Mouse (Mus musculus) neural tube, embryonic 11.5 days (tissue): ENCODE results near the gene I0C0044D17Rik. TPM values are rescaled to one million over a fixed set of nuclear protein-coding genes. Genes with fewer than 3 reads are reported as not detected.

Experiments used
- ATAC-seq: fragments of 200-750 bp; cut with Nextera tagmentation; 2 replicates; pipeline ENCODE4 v1.8.0; 2017; ENCODE audit warnings: moderate number of reproducible peaks, mild to moderate bottlenecking, moderate TSS enrichment, moderate library complexity; ENCODE audit not compliant: insufficient read depth, low FRiP score, low TSS enrichment
- DNase-seq: peaks from one replicate; pipeline ENCODE4 v3.0.0-alpha.2; 2015; ENCODE audit warnings: low spot score
- H3K27ac ChIP-seq: fragments of 300-500 bp; sonication (generic); 2 replicates; pipeline ENCODE4 v1.5.1; 2014; ENCODE audit warnings: low read depth, mild to moderate bottlenecking, low read length
- H3K27me3 ChIP-seq: fragments of 300-500 bp; sonication (generic); 2 replicates; pipeline ENCODE4 v1.6.1; 2014; ENCODE audit warnings: mild to moderate bottlenecking, low read length, mixed read lengths; ENCODE audit not compliant: control insufficient read depth, insufficient read depth
- H3K36me3 ChIP-seq: fragments of 300-500 bp; sonication (generic); 2 replicates; pipeline ENCODE4 v1.6.1; 2014; ENCODE audit warnings: mild to moderate bottlenecking, low read length, moderate library complexity, mixed read lengths; ENCODE audit not compliant: control insufficient read depth, insufficient read depth
- H3K4me1 ChIP-seq: fragments of 300-500 bp; sonication (generic); 2 replicates; pipeline ENCODE4 v1.6.1; 2014; ENCODE audit warnings: low read length, mixed read lengths; ENCODE audit not compliant: control insufficient read depth, insufficient read depth
- H3K4me2 ChIP-seq: fragments of 300-500 bp; sonication (generic); 2 replicates; pipeline ENCODE4 v1.6.1; 2014; ENCODE audit warnings: low read depth, mild to moderate bottlenecking, moderate library complexity
- H3K4me3 ChIP-seq: fragments of 300-500 bp; sonication (generic); 2 replicates; pipeline ENCODE4 v1.5.1; 2014; ENCODE audit warnings: low read depth, low read length
- H3K9ac ChIP-seq: fragments of 300-500 bp; sonication (generic); 2 replicates; pipeline ENCODE4 v1.6.1; 2014; ENCODE audit warnings: mild to moderate bottlenecking, low read length
- H3K9me3 ChIP-seq: fragments of 300-500 bp; sonication (generic); 2 replicates; pipeline ENCODE4 v1.6.1; 2016; ENCODE audit warnings: low read length; ENCODE audit not compliant: control insufficient read depth
- WGBS: fragments of 180-500 bp; shearing (Covaris S2); extraction: QIAGEN DNeasy Blood & Tissue Kit; methylation state at CpG from one replicate; pipeline ENCODE4 v1.1.7; 2014; 5-methylcytosine and 5-hydroxymethylcytosine counted together
- polyA plus RNA-seq: library from polyadenylated mRNA; unstranded; fragments of >200 nt; fragmentation: Nextera tagmentation; extraction: Ambion mirVana; gene quantifications from 2 replicates; pipeline ENCODE4 v1.2.1, GENCODE M21; 2014

The I0C0044D17Rik gene
- polyA plus RNA-seq, 1 experiment from 2014 or later, result not detected

DNA sequence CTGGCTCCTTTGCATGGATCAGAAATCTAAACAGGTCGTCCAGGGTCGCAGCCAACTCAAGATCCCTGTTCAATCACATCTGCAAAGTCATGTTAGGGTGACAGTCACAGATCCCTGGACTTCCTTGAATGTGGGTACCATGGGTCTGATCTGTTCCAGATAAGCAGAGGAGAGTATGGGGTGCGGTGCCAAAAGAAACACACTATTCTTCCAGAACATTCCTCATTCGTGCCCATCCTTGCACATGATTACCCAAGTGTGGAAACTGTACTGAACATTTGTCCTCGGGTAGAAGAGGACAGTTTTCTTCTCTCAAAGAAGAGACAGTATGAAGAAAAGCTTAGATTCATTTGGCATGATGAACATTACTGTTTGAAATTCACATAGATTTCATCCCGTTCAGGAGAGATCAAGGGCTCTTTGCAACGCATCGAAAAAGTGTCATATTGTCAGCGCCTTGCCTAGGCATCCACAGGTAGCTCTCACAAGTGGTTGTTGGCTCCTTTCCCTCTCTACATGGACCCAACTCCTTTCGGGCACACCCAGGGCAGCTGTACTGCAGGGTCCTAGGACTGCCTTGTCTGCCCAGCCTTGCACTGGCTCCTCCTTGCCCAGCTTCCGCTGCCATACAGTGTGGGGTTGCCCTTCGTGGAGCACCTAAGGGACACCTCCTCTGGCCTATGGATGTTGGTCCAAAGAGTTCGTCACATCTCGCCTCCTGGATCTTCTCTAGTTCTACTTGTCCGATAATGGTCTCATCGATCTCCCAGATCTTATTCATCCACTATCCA is 14.3 kb upstream of the I0C0044D17Rik start:
- no peaks in the 10 kb centered on the region for H3K36me3 ChIP-seq
- H3K27me3 ChIP-seq, result no peaks in the 10 kb centered on the region
- no peaks in the 10 kb centered on the region for H3K9me3 ChIP-seq
- 93% methylated on average over 16 of the region's 16 CpGs for WGBS
- H3K4me2 ChIP-seq, result no peak overlapping the region
- no peak for ATAC-seq
- no peak for DNase-seq
- H3K4me3 ChIP-seq, result no peak overlapping the region
- H3K4me1 ChIP-seq, result 0 out of 2 replicates have a peak, but pooled peaks cover 3% of the 10 kb centered on the region
- no peak overlapping the region for H3K9ac ChIP-seq
- H3K27ac ChIP-seq, result no peak overlapping the region

DNA sequence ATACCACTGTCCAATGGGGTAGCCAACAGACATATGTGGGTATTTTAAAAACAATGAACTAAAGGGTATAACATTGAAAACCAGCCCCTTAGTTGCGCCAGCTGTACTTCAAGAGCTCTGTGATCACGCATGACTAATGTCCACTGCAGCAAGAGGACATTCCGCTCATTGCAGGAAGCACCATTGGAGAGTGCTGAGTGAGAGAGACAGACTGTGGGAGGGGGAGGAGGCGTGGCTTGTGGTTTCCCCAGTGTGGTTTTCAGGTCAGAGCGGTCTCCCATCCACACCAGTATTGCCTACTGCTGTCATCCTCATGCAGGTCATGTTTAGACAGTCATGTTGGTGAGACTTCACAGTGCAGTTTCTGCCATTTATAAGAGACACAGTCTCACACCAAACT is 12.9 kb upstream of the I0C0044D17Rik start:
- no peak overlapping the region for H3K4me2 ChIP-seq

DNA sequence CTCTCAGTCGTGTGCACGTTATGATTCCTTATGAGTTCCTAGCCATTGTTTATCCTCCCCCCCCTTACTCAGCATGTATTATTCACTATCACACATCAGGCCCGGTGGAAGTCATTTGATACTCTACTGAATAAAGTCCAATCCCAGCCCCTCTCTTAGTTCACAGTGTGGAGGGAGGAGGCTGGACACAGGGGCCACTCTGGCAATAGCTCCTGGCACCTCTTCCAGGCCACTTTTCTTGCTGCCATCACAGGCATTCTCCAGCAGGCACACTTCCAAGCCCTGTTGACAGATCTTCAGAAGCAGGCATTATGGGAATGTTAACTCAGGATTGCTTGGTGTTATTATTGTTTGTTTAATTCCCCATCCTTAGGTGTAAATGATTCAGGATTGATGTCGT is 11.1 kb upstream of the I0C0044D17Rik start:
- Histone ChIP-seq H3K4me1 (no peaks in the 10 kb centered on the region), H3K27me3 (no peaks in the 10 kb centered on the region), H3K4me3 (no peak overlapping the region), H3K36me3 (no peaks in the 10 kb centered on the region), H3K9me3 (no peaks in the 10 kb centered on the region), H3K9ac (no peak overlapping the region), H3K27ac (no peak overlapping the region), H3K4me2 (no peak overlapping the region)
- 73% methylated on average over 4 of the region's 4 CpGs for WGBS
- DNase-seq, result no peak
- ATAC-seq, result no peak

More for the DNA sequence above, 12.9 kb upstream of the I0C0044D17Rik start:
- Histone ChIP-seq H3K27me3 (no peaks in the 10 kb centered on the region), H3K9me3 (no peaks in the 10 kb centered on the region), H3K9ac (no peak overlapping the region), H3K4me3 (no peak overlapping the region), H3K36me3 (no peaks in the 10 kb centered on the region), H3K4me1 (0 out of 2 replicates have a peak, but pooled peaks cover 3% of the 10 kb centered on the region), H3K27ac (no peak overlapping the region)
- WGBS, result 53% methylated on average over 5 of the region's 5 CpGs
- ATAC-seq, result no peak
- DNase-seq, result no peak

DNA sequence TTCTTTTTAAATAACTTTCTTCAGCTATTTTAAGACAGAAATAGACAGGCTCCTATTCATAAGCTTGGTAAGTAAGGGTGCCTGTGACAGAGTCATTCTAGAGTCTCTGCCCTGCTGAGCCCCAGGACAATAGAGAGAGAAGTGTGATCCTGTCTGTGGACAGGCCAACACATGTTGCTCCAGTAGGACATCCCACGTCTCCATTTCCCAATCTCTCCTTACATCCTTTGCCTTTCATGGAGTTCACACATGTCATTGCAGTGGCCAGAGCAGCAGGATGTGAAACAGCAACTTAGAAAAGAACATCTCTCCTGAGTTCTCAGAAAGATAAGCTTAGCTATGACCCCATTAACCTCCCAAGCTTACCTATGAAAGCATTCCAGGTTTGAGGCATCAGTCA is 8.1 kb upstream of the I0C0044D17Rik start:
- no peaks in the 10 kb centered on the region for H3K9me3 ChIP-seq
- H3K27me3 ChIP-seq, result no peaks in the 10 kb centered on the region
- no peak overlapping the region for H3K9ac ChIP-seq
- WGBS, result 63% methylated on average over 1 of the region's 1 CpGs
- no peaks in the 10 kb centered on the region for H3K36me3 ChIP-seq
- DNase-seq (no peak), ATAC-seq (no peak)
- H3K4me2 ChIP-seq, result no peak overlapping the region
- H3K4me3 ChIP-seq, result no peak overlapping the region
- no peak overlapping the region for H3K27ac ChIP-seq
- H3K4me1 ChIP-seq, result no peaks in the 10 kb centered on the region

DNA sequence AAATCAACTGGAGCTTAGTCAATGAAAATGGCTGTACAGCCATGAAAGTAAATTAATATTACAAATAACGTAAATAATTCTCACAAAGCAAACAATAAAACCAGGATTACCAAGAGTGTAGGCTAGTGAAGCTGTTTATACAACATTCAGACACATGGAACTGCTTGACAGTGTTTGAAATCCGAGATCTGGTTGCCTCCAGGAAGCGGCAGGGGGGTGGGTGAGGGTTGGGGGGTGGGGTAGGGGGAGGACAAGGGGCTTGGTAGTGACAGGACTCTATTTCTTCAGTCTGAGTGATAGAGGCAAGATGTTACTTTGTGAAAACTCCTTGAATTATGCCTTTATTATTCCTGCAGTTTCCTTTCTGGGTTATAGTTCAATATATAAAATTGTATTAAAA is 3.1 kb upstream of the I0C0044D17Rik start:
- no peak overlapping the region for H3K4me3 ChIP-seq
- H3K27ac ChIP-seq, result no peak overlapping the region
- ATAC-seq, result no peak
- no peaks in the 10 kb centered on the region for H3K27me3 ChIP-seq
- no peak overlapping the region for H3K4me2 ChIP-seq
- H3K9ac ChIP-seq, result no peak overlapping the region
- DNase-seq, result no peak
- no peaks in the 10 kb centered on the region for H3K36me3 ChIP-seq
- no peaks in the 10 kb centered on the region for H3K4me1 ChIP-seq
- 52% methylated on average over 3 of the region's 3 CpGs for WGBS
- no peaks in the 10 kb centered on the region for H3K9me3 ChIP-seq

DNA sequence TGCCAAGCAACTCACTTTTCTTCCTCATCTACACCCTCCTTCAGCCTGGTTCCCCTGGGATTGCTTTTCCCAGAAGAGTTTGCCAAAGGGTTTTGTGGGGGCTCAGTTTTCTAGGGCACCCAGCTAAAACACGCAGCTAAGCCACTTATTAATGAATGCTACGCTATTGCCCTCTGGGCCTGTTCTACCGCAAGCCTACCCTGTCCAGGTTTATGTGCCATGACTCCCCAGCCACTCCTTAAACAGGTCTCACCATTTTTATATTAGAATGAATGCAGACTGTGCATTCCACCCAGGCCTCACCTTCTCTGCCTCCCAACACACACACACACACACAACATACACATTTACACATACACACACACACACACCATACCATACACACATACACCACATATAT is 593 bp downstream of the I0C0044D17Rik start:
- ATAC-seq, result no peak
- Histone ChIP-seq H3K36me3 (no peaks in the 10 kb centered on the region), H3K27me3 (no peaks in the 10 kb centered on the region), H3K27ac (no peak overlapping the region), H3K4me2 (no peak overlapping the region), H3K9ac (no peak overlapping the region), H3K4me1 (no peaks in the 10 kb centered on the region), H3K9me3 (no peaks in the 10 kb centered on the region), H3K4me3 (no peak overlapping the region)
- 78% methylated on average over 3 of the region's 3 CpGs for WGBS
- DNase-seq, result no peak

DNA sequence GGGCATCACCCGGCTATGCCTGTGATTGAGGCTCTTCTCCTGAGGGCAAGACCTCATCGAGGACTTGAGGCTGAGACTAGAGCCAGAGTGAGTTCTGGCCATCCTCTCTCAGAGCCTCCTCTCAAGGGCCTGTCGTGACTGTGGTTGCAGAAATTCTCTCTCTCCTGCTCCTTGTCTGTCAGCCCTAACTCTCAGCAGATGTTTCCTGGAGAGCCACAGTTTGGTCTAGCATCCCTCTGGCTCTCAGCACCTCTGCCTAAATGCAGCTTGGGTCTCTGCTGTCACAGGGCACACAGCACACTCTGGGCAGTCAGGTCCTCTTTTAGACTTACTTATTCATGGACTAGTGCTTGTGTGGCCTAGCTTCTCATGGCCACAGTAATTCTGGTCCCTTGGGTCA is 1.2 kb downstream of the I0C0044D17Rik start:
- Histone ChIP-seq H3K4me3 (no peak overlapping the region), H3K36me3 (no peaks in the 10 kb centered on the region), H3K4me2 (no peak overlapping the region), H3K9me3 (no peaks in the 10 kb centered on the region), H3K27me3 (peaks cover 2% of the 10 kb centered on the region; the same call in 1 of the 2 replicates), H3K9ac (no peak overlapping the region), H3K27ac (no peak overlapping the region), H3K4me1 (no peaks in the 10 kb centered on the region)
- DNase-seq, result no peak
- ATAC-seq, result no peak
- WGBS, result 75% methylated on average over 3 of the region's 3 CpGs

DNA sequence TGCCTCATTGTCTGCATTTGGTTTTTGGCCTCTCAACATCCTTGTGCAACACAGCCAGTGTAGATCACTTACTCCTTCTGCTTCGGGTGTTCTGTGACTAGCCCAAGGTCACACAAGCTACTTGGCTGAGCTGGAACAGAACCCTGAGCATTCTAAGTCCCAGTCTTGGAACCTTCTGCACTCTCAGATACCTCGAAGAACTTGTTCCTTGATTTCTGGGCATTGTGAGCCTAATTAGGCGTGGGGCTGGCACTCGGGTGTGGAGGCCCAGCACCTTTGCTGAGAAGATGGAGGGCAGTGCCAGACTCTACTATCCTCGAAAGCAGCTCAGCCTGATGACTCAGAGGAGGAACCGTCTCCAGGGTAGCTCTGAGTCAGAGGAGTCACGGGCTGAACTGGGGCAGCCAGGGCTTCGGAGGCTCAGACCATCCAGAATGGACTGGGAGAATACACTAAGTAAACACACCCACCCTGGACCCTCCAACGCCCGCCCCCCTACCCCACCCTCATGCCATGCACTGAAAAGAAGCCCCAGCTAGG is 4.4 kb downstream of the I0C0044D17Rik start:
- Histone ChIP-seq H3K36me3 (no peaks in the 10 kb centered on the region), H3K9ac (no peak overlapping the region), H3K4me2 (no peak overlapping the region), H3K27me3 (peaks cover 19% of the 10 kb centered on the region), H3K4me3 (no peak overlapping the region), H3K27ac (no peak overlapping the region), H3K9me3 (no peaks in the 10 kb centered on the region), H3K4me1 (no peaks in the 10 kb centered on the region)
- 81% methylated on average over 10 of the region's 10 CpGs for WGBS
- DNase-seq, result no peak
- ATAC-seq, result no peak
